Mouse (Mus musculus): ENCODE results near the gene Tert. TPM values are rescaled to one million over a fixed set of nuclear protein-coding genes. Genes with fewer than 3 reads are reported as not detected.

Tert gene
- polyA plus RNA-seq (2012; rRNA removed), result 14.7 and 15.7 TPM in 2 replicates

DNA sequence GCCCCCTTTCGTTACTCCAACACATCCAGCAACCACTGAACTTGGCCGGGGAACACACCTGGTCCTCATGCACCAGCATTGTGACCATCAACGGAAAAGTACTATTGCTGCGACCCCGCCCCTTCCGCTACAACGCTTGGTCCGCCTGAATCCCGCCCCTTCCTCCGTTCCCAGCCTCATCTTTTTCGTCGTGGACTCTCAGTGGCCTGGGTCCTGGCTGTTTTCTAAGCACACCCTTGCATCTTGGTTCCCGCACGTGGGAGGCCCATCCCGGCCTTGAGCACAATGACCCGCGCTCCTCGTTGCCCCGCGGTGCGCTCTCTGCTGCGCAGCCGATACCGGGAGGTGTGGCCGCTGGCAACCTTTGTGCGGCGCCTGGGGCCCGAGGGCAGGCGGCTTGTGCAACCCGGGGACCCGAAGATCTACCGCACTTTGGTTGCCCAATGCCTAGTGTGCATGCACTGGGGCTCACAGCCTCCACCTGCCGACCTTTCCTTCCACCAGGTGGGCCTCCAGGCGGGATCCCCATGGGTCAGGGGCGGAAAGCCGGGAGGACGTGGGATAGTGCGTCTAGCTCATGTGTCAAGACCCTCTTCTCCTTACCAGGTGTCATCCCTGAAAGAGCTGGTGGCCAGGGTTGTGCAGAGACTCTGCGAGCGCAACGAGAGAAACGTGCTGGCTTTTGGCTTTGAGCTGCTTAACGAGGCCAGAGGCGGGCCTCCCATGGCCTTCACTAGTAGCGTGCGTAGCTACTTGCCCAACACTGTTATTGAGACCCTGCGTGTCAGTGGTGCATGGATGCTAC is at the start of gene Tert:
TSS of gene Tert (plus strand) at position 167 of the 805 bp plus-strand sequence.

DNA sequence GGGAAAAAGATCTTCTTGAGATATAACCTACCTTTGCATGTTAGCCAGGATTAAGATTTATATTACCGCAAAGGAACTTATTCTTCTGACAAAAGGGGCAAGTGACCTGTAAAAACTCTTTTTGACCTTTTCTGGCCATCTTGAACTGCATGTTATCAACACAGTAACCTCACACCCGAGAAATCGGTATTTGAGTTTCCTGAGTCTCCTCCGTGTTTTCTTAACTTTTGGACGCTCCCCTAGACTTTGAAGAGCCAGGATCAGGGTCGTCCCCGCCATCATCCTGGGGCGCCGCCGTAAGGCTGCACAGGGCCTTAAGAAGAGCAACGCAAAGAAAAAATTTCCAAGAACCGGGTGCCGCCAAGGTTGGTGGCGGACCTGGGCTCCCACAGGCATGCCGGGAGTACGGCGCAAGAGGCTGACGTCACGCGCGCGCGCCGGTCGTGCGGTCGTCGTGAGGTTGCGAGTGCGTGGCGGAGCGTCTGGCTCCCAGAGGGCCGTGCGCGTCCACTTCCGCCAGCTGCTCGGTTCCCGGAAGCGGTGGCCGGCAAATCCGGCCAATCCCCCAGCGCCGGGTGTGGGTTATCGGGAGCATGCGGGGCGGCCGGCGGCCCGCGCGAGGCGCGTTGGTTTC is 23.1 kb upstream of the Tert start, which contains the start of gene Clptm1l:
TSS of gene Clptm1l (plus strand) at position 485 of the 634 bp plus-strand sequence.

DNA sequence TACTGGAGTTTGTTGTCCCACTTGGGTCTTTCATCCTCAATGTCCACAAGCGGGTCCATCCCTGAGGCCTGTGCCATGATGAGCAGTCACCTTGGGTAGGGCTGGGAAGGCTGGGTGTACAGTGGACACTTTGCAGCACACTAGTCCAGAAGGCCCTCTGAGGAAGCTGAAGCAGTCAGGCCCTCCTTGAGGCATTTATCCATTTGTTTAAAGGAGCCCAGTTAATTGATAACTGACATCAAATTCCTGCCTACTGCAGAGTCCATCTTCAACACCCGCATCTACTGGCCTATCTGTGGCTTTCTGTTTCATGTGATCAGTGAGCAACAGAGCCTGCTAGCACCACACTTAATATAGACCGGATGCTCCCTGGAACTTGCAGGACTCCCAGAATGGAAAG is 51.1 kb downstream of the Tert start, which contains the start of gene Slc6a18:
TSS of gene Slc6a18 (minus strand) at position 171 of the 400 bp plus-strand sequence.

Other genes starting within 250 kb of the Tert start
- 71.8 and 74.4 TPM in 2 replicates for gene Lpcat1, start 159.7 kb upstream of the Tert start, polyA plus RNA-seq (2012; rRNA removed)
- gene Slc6a3, start 90.2 kb upstream of the Tert start, polyA plus RNA-seq (2012; rRNA removed), result 1.5 and 1.7 TPM in 2 replicates
- 114 and 125 TPM in 2 replicates for gene Clptm1l, start 22.9 kb upstream of the Tert start, polyA plus RNA-seq (2012; rRNA removed)
- 0.06 TPM in 1 of 2 replicates, not detected in the other for gene Slc6a18, start 51.1 kb downstream of the Tert start, polyA plus RNA-seq (2012; rRNA removed)
- 0.15 and 0.41 TPM in 2 replicates for gene Slc6a19, start 78.0 kb downstream of the Tert start, polyA plus RNA-seq (2012; rRNA removed)
- gene Slc12a7, start 106.2 kb downstream of the Tert start, polyA plus RNA-seq (2012; rRNA removed), result 30.5 and 34.8 TPM in 2 replicates
- gene Nkd2, start 220.7 kb downstream of the Tert start, polyA plus RNA-seq (2012; rRNA removed), result 14.0 and 19.4 TPM in 2 replicates